Mouse (Mus musculus) liver, adult 2 months (tissue): ENCODE measurements around the gene Ubiad1.

Experiments used
- CTCF ChIP-seq: fragments of 200-500 bp; IDR thresholded peaks from 2 replicates; pipeline ENCODE4 v1.5.1; 2011; ENCODE audit warnings: low read depth, low read length, control low read depth
- POLR2A ChIP-seq: fragments of 200-500 bp; IDR thresholded peaks from 2 replicates; pipeline ENCODE4 v1.6.1; 2011; ENCODE audit warnings: low read length, control low read depth; ENCODE audit not compliant: insufficient read depth; ENCODE audit errors: extremely low read depth

GRCm38 (mm10) chr4:148417559-148417958 is 27.0 kb downstream of the Ubiad1 start:
- no peak for TF ChIP-seq POLR2A
- TF ChIP-seq CTCF: no peak
